Mouse (Mus musculus): Measurements from ENCODE around the gene Vps18. TPM values are rescaled to one million over a fixed set of nuclear protein-coding genes. Genes with fewer than 3 reads are reported as not detected.

The Vps18 gene
- polyA plus RNA-seq, 1 experiment from 2014 or later = 6.3 TPM

DNA sequence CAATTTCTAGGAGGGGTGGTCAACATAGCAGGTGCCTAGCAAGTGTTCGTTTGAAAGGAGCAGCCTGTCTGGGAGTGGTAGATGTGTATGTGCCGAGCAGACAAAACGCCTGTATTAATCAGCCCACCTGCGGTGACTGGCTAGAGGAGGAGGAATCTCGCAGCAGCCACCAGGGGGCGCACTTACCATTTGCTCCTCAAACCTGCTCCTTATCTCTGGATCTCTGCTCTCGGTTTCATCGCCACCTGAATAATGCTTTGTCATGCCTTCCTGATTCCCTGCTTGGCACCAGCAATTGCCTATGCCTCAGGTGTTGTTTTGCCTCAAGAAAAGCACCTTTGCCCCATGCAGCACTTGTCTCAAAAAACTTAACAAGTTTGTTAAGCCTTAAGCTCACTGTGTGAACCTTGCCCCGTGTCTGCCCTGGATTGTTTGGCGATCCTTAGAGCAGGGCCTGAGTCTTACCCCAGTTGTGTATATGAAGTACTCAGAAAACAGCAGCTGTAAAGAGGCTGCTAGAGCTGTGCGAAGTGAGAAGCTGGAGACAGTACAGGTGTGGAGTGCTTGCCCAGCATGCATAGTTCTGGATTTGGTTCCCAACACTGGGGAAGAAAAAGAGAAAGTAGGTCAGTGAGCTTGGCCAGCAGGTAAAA lies 37.6 kb upstream of the Vps18 start:
- Histone ChIP-seq H3K27ac (ENCODE audit: low read length) (no peak overlapping the region), H3K4me2 (ENCODE audit: low read depth, low read length) (peak overlapping the region; percentile 51), H3K27me3 (ENCODE audit: control insufficient read depth, insufficient read depth, low read depth, low read length) (peaks cover 2% of the 10 kb centered on the region; the same call in 1 of the 2 replicates), H3K4me1 (ENCODE audit: control insufficient read depth, low read depth, low read length) (peaks cover 4% of the 10 kb centered on the region), H3K4me3 (ENCODE audit: low read depth, low read length) (0 out of 2 replicates have a peak overlapping the region, but pooled peaks have one; percentile 19), H3K9me3 (replicated peaks; ENCODE audit: control insufficient read depth, low read length) (no peaks in the 10 kb centered on the region), H3K36me3 (ENCODE audit: control insufficient read depth, insufficient read depth) (no peaks in the 10 kb centered on the region), H3K9ac (ENCODE audit: low read depth, low read length) (no peak overlapping the region)
- 13% methylated on average over 11 of the region's 11 CpGs for WGBS (ENCODE audit: insufficient replicate concordance)
- ATAC-seq (ENCODE audit: low read depth) = peak; percentile 74

DNA sequence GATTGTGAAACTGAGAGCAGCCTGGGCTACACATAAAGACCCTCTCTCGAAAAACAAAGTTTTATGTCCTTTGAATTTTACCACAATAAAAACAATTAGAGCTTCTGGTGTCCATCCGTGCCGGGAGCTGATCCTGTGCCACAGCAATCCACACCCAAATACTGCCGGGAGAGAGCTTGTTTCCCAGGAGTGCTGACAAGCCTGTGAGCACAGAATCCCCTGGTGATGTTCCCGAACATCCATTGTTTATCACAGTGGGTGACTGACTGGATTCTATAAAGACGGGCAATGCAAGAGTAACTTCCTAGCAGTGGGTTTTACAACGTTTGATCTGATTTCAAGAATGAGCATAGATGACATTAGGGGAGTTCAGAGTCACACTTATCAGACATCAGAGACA lies 33.6 kb upstream of the Vps18 start:
- H3K27me3 ChIP-seq (ENCODE audit: control insufficient read depth, insufficient read depth, low read depth, low read length) = no peaks in the 10 kb centered on the region
- WGBS (ENCODE audit: insufficient replicate concordance) = 32% methylated on average over 7 of the region's 7 CpGs
- ATAC-seq (ENCODE audit: low read depth) = no peak
- no peaks in the 10 kb centered on the region for H3K9me3 ChIP-seq (replicated peaks; ENCODE audit: control insufficient read depth, low read length)
- H3K4me3 ChIP-seq (ENCODE audit: low read depth, low read length) = no peak overlapping the region
- no peaks in the 10 kb centered on the region for H3K36me3 ChIP-seq (ENCODE audit: control insufficient read depth, insufficient read depth)
- H3K4me1 ChIP-seq (ENCODE audit: control insufficient read depth, low read depth, low read length) = peaks cover 4% of the 10 kb centered on the region
- H3K27ac ChIP-seq (ENCODE audit: low read length) = no peak overlapping the region
- no peak overlapping the region for H3K4me2 ChIP-seq (ENCODE audit: low read depth, low read length)
- H3K9ac ChIP-seq (ENCODE audit: low read depth, low read length) = no peak overlapping the region

DNA sequence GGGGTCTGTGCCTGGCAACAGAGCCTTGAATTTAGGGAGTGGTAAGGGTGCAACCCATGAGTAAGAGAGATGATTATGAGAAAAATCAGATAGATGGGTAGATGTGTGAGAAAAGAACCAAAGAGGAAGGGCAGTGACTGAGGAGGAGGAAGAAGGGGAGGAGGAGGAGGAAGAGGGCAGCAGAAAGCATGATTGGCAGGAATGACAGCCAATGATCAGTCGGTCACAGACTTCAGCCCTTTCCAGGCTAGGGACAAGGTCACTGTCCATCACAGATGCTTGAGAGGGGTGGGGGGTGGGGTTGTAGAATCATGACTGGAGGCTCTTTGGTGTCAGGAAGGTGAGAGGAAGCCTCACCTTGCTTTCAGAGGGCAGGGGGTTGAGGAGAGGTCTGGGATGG lies 28.0 kb upstream of the Vps18 start:
- no peak for ATAC-seq (ENCODE audit: low read depth)
- Histone ChIP-seq H3K27ac (ENCODE audit: low read length) (no peak overlapping the region), H3K36me3 (ENCODE audit: control insufficient read depth, insufficient read depth) (no peaks in the 10 kb centered on the region), H3K9ac (ENCODE audit: low read depth, low read length) (no peak overlapping the region), H3K4me2 (ENCODE audit: low read depth, low read length) (no peak overlapping the region), H3K9me3 (replicated peaks; ENCODE audit: control insufficient read depth, low read length) (no peaks in the 10 kb centered on the region), H3K4me1 (ENCODE audit: control insufficient read depth, low read depth, low read length) (no peaks in the 10 kb centered on the region), H3K4me3 (ENCODE audit: low read depth, low read length) (no peak overlapping the region), H3K27me3 (ENCODE audit: control insufficient read depth, insufficient read depth, low read depth, low read length) (no peaks in the 10 kb centered on the region)
- 25% methylated on average over 1 of the region's 1 CpGs for WGBS (ENCODE audit: insufficient replicate concordance)

DNA sequence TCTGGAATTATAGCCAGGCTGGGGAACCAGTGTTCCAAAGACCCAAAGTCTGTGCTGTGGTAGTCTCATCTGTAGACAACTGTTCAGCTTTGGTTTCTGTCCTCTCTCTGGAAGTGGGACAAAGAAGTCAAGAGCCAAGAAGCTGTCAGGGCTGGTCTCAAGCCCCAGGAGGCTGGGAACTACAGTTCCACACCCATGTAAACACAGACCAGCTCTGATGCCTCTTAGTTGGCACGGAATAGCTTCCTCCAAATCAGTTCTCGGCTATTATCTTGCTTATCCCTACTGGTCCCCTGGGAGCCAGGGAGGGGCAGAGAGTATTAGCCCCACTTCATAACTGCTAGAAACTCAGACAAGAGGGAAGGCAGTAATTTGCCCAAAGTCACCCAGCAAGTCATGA lies 27.2 kb upstream of the Vps18 start:
- H3K9me3 ChIP-seq (replicated peaks; ENCODE audit: control insufficient read depth, low read length) = no peaks in the 10 kb centered on the region
- no peak overlapping the region for H3K27ac ChIP-seq (ENCODE audit: low read length)
- H3K4me1 ChIP-seq (ENCODE audit: control insufficient read depth, low read depth, low read length) = no peaks in the 10 kb centered on the region
- no peak for ATAC-seq (ENCODE audit: low read depth)
- no peak overlapping the region for H3K4me3 ChIP-seq (ENCODE audit: low read depth, low read length)
- H3K4me2 ChIP-seq (ENCODE audit: low read depth, low read length) = no peak overlapping the region
- H3K9ac ChIP-seq (ENCODE audit: low read depth, low read length) = no peak overlapping the region
- WGBS (ENCODE audit: insufficient replicate concordance) = 56% methylated on average over 2 of the region's 2 CpGs
- H3K36me3 ChIP-seq (ENCODE audit: control insufficient read depth, insufficient read depth) = no peaks in the 10 kb centered on the region
- H3K27me3 ChIP-seq (ENCODE audit: control insufficient read depth, insufficient read depth, low read depth, low read length) = no peaks in the 10 kb centered on the region

DNA sequence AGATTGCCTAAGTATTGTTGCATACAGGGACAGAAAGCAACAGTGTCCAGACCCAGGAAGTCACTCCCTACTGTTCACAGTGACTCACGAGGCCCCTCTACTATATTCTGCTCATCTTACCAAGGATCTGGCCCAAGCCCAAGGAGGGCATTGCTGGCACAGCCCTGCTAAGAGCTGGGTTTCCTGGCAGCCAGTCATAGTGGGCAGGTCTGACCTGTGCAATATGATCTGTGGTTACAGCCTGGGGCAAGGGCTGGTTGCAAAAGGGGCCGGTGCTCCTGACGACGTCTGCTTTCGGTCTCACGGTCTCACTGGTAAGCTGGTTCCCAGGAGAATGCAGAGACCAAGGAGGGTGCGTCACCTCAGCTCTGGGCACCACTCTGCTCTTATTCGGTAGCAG lies 25.6 kb upstream of the Vps18 start:
- peak; percentile 24; the same call in 1 of the 2 replicates for ATAC-seq (ENCODE audit: low read depth)
- H3K27ac ChIP-seq (ENCODE audit: low read length) = no peak overlapping the region

DNA sequence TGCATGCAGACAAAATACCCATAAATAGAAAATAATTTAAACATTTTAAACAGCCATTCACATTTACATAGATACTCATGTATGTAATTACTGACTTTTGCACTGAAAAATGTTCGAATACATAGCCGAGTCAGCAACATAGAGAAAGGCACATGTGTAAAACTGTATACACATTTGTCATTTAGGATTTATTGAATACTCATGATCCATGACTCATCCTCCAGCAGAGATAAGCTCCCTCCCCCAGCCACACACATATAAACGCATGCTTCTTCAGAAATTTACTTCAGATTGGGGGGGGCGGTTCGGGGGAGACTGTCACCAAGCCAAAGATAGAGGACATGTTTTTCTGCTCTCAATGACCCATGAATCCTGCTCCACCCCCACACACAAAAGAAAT lies 24.7 kb upstream of the Vps18 start:
- no peaks in the 10 kb centered on the region for H3K4me1 ChIP-seq (ENCODE audit: control insufficient read depth, low read depth, low read length)
- H3K4me3 ChIP-seq (ENCODE audit: low read depth, low read length) = no peak overlapping the region
- no peaks in the 10 kb centered on the region for H3K36me3 ChIP-seq (ENCODE audit: control insufficient read depth, insufficient read depth)
- ATAC-seq (ENCODE audit: low read depth) = no peak
- H3K9me3 ChIP-seq (replicated peaks; ENCODE audit: control insufficient read depth, low read length) = no peaks in the 10 kb centered on the region
- no peaks in the 10 kb centered on the region for H3K27me3 ChIP-seq (ENCODE audit: control insufficient read depth, insufficient read depth, low read depth, low read length)
- H3K9ac ChIP-seq (ENCODE audit: low read depth, low read length) = no peak overlapping the region
- 44% methylated on average over 5 of the region's 5 CpGs for WGBS (ENCODE audit: insufficient replicate concordance)
- H3K4me2 ChIP-seq (ENCODE audit: low read depth, low read length) = no peak overlapping the region
- H3K27ac ChIP-seq (ENCODE audit: low read length) = no peak overlapping the region

More for the DNA sequence above, 25.6 kb upstream of the Vps18 start:
- Histone ChIP-seq H3K4me1 (ENCODE audit: control insufficient read depth, low read depth, low read length) (no peaks in the 10 kb centered on the region), H3K9ac (ENCODE audit: low read depth, low read length) (no peak overlapping the region), H3K4me2 (ENCODE audit: low read depth, low read length) (no peak overlapping the region), H3K9me3 (replicated peaks; ENCODE audit: control insufficient read depth, low read length) (no peaks in the 10 kb centered on the region), H3K4me3 (ENCODE audit: low read depth, low read length) (no peak overlapping the region), H3K36me3 (ENCODE audit: control insufficient read depth, insufficient read depth) (no peaks in the 10 kb centered on the region), H3K27me3 (ENCODE audit: control insufficient read depth, insufficient read depth, low read depth, low read length) (no peaks in the 10 kb centered on the region)
- 17% methylated on average over 8 of the region's 8 CpGs for WGBS (ENCODE audit: insufficient replicate concordance)

DNA sequence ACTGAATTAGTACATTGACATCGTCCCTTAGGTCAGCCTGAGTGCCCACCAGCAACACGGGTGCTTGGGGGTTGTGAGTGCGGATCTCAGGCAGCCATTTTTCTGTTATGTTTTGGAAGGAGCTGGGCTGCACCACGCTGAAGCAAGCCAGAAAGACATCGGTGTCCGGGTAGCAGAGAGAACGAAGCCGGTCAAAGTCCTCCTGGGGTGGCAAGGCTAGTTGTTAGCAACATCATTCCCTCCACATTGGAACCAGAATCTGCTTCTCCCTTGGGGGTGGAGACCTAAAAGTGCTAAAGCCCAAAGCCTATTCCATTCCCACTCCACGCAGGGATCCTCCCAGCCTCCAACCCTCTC lies 18.3 kb upstream of the Vps18 start:
- no peak overlapping the region for H3K9ac ChIP-seq (ENCODE audit: low read depth, low read length)
- H3K4me1 ChIP-seq (ENCODE audit: control insufficient read depth, low read depth, low read length) = peaks cover 5% of the 10 kb centered on the region
- peaks cover 12% of the 10 kb centered on the region; the same call in 1 of the 2 replicates for H3K27me3 ChIP-seq (ENCODE audit: control insufficient read depth, insufficient read depth, low read depth, low read length)
- H3K36me3 ChIP-seq (ENCODE audit: control insufficient read depth, insufficient read depth) = no peaks in the 10 kb centered on the region
- H3K4me3 ChIP-seq (ENCODE audit: low read depth, low read length) = no peak overlapping the region
- 54% methylated on average over 9 of the region's 9 CpGs for WGBS (ENCODE audit: insufficient replicate concordance)
- H3K27ac ChIP-seq (ENCODE audit: low read length) = no peak overlapping the region
- H3K4me2 ChIP-seq (ENCODE audit: low read depth, low read length) = 0 out of 2 replicates have a peak overlapping the region, but pooled peaks have one; percentile 82
- ATAC-seq (ENCODE audit: low read depth) = no peak
- H3K9me3 ChIP-seq (replicated peaks; ENCODE audit: control insufficient read depth, low read length) = no peaks in the 10 kb centered on the region

DNA sequence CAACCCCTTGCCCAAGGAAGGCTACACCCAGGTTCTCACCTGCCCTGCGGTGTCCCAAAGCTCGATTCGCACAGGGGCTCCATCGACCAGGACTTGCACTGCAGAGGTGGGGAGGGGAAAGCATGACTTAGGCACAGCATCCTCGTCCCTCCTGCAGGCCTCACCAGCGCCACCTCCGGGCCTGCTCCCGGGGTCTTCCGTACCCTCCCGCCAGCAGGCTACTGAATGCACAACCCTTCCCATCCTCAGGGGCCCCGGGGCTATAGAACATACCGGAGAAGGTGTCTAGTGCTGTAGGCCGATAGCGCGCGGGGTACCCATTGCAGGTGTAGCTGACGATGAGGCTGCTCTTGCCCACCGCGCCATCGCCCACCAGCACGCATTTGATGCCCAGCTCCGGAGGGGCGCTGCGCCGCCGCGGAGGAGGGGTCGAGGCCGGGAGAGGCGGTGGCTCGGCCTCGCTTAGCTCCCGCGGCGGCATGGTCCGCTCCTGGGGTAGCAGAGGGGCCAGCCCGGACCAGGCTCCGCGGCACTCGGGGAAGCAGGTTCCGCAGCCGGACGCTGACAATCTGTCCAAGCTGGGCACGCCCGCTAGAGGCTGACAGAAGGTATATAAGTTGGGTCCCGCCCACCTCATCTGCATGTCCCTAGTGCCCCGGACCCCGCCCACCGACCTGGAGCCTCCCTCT lies 17.8 kb upstream of the Vps18 start, which contains the start of gene Rhov:
Gene Rhov (minus strand): TSS at position 630 of the 689 bp plus-strand sequence.
- Histone ChIP-seq H3K27ac (ENCODE audit: low read length) (no peak within 1 kb of the TSS), H3K4me3 (ENCODE audit: low read depth, low read length) (peak within 1 kb of the TSS; percentile 61), H3K4me2 (ENCODE audit: low read depth, low read length) (peak within 1 kb of the TSS; percentile 82), H3K4me1 (ENCODE audit: control insufficient read depth, low read depth, low read length) (peaks cover 5% of the 10 kb centered on the region), H3K27me3 (ENCODE audit: control insufficient read depth, insufficient read depth, low read depth, low read length) (peaks cover 12% of the 10 kb centered on the region; the same call in 1 of the 2 replicates), H3K9me3 (replicated peaks; ENCODE audit: control insufficient read depth, low read length) (no peaks in the 10 kb centered on the region), H3K9ac (ENCODE audit: low read depth, low read length) (peak within 1 kb of the TSS; percentile 44; the same call in 1 of the 2 replicates), H3K36me3 (ENCODE audit: control insufficient read depth, insufficient read depth) (no peaks in the 10 kb centered on the region)
- under 1% methylated on average over 49 of the region's 49 CpGs for WGBS (ENCODE audit: insufficient replicate concordance)
- ATAC-seq (ENCODE audit: low read depth) = peak; percentile 64

DNA sequence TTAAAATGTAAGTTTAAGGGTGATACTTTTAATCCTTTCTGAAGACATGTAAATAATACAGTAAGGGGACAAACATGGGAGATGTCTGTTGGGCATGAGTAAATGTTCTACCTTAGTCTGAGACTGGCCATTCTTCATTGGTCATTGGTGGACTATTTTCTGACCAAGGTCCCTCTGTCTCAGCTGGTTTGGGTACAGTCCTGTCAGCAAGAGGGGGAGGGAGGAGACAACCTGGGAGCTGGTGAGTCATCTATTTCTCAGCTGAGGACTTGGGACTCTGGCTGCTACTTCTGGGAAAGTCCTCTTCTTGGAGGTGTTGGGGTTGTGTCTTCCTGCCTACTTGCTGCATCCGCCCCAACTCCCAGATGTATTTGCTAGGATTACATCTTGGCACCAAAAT lies 14.4 kb upstream of the Vps18 start:
- no peak overlapping the region for H3K4me2 ChIP-seq (ENCODE audit: low read depth, low read length)
- H3K27me3 ChIP-seq (ENCODE audit: control insufficient read depth, insufficient read depth, low read depth, low read length) = peaks cover 12% of the 10 kb centered on the region; the same call in 1 of the 2 replicates
- no peak overlapping the region for H3K27ac ChIP-seq (ENCODE audit: low read length)
- no peak overlapping the region for H3K9ac ChIP-seq (ENCODE audit: low read depth, low read length)
- 60% methylated on average over 1 of the region's 1 CpGs for WGBS (ENCODE audit: insufficient replicate concordance)
- no peak overlapping the region for H3K4me3 ChIP-seq (ENCODE audit: low read depth, low read length)
- H3K4me1 ChIP-seq (ENCODE audit: control insufficient read depth, low read depth, low read length) = peaks cover 5% of the 10 kb centered on the region
- no peak for ATAC-seq (ENCODE audit: low read depth)
- no peaks in the 10 kb centered on the region for H3K9me3 ChIP-seq (replicated peaks; ENCODE audit: control insufficient read depth, low read length)
- H3K36me3 ChIP-seq (ENCODE audit: control insufficient read depth, insufficient read depth) = no peaks in the 10 kb centered on the region
